Mouse (Mus musculus) stomach, embryonic 14.5 days (tissue): ENCODE measurements at regions not wholly inside any gene's neighbourhood (a gene's known extent, or its start where the extent isn't known, plus 50 kb on each side); places are given as distances from the start of the nearest gene placed in this dataset.

Source experiments
- ATAC-seq: fragments of 200-750 bp; cut with Nextera tagmentation; 2 replicates; pipeline ENCODE4 v1.8.0; 2017; ENCODE audit warnings: low read depth, moderate TSS enrichment; ENCODE audit not compliant: insufficient number of reproducible peaks, insufficient read depth, low FRiP score
- H3K27ac ChIP-seq: fragments of 300-500 bp; sonication (generic); 2 replicates; pipeline ENCODE4 v1.5.1; 2014; ENCODE audit warnings: mild to moderate bottlenecking, low read length, moderate library complexity, mixed read lengths
- H3K27me3 ChIP-seq: fragments of 300-500 bp; sonication (generic); 2 replicates; pipeline ENCODE4 v1.6.1; 2014; ENCODE audit warnings: low read length, control low read depth, mixed read lengths; ENCODE audit not compliant: control insufficient read depth, insufficient read depth
- H3K36me3 ChIP-seq: fragments of 300-500 bp; sonication (generic); 2 replicates; pipeline ENCODE4 v1.6.1; 2014; ENCODE audit warnings: mild to moderate bottlenecking, control low read depth, low read length, moderate library complexity, mixed read lengths; ENCODE audit not compliant: control insufficient read depth, insufficient read depth
- H3K4me1 ChIP-seq: fragments of 300-500 bp; sonication (generic); 2 replicates; pipeline ENCODE4 v1.6.1; 2014; ENCODE audit warnings: low read length, control low read depth, mixed read lengths; ENCODE audit not compliant: control insufficient read depth, insufficient read depth
- H3K4me2 ChIP-seq: fragments of 300-500 bp; sonication (generic); replicated peaks from 2 replicates; pipeline ENCODE4 v1.6.1; 2014; ENCODE audit warnings: low read depth, low read length, control low read depth
- H3K4me3 ChIP-seq: fragments of 300-500 bp; sonication (generic); 2 replicates; pipeline ENCODE4 v1.5.1; 2014; ENCODE audit warnings: low read depth, low read length, control low read depth
- H3K9ac ChIP-seq: fragments of 300-500 bp; sonication (generic); replicated peaks from 2 replicates; pipeline ENCODE4 v1.6.1; 2014; ENCODE audit warnings: low read depth, mild to moderate bottlenecking, control low read depth, low read length, moderate library complexity, mixed read lengths
- H3K9me3 ChIP-seq: fragments of 300-500 bp; sonication (generic); 2 replicates; pipeline ENCODE4 v1.6.1; 2016; ENCODE audit warnings: low read depth, low read length, control low read depth; ENCODE audit not compliant: control insufficient read depth
- WGBS: fragments of 180-500 bp; shearing (Covaris S2); extraction: QIAGEN DNeasy Blood & Tissue Kit; methylation state at CpG from one replicate; pipeline ENCODE4 v1.1.7; 2014; 5-methylcytosine and 5-hydroxymethylcytosine counted together

- H3K9ac ChIP-seq, result no peak overlapping the region
- H3K9me3 ChIP-seq, result no peaks in the 10 kb centered on the region
- no peak for ATAC-seq
- WGBS, result 72% methylated on average over 12 of the region's 12 CpGs
- H3K27ac ChIP-seq, result no peak overlapping the region; the same call in 1 of the 2 replicates
- no peak overlapping the region for H3K4me2 ChIP-seq
- H3K27me3 ChIP-seq, result no peaks in the 10 kb centered on the region
- 0 out of 2 replicates have a peak, but pooled peaks cover 7% of the 10 kb centered on the region for H3K4me1 ChIP-seq
- H3K36me3 ChIP-seq, result no peaks in the 10 kb centered on the region
- no peak overlapping the region for H3K4me3 ChIP-seq
These were observed 96.2 kb upstream of the Myocd start for GRCm38 (mm10) chr11:65365751-65366559.

- WGBS, result 76% methylated on average over 3 of the region's 3 CpGs
- 0 out of 2 replicates have a peak, but pooled peaks cover 7% of the 10 kb centered on the region for H3K4me1 ChIP-seq
- H3K4me3 ChIP-seq, result no peak overlapping the region
- no peaks in the 10 kb centered on the region for H3K27me3 ChIP-seq
- ATAC-seq, result no peak
- H3K36me3 ChIP-seq, result no peaks in the 10 kb centered on the region
- H3K27ac ChIP-seq, result no peak overlapping the region
- H3K9me3 ChIP-seq, result no peaks in the 10 kb centered on the region
- no peak overlapping the region for H3K9ac ChIP-seq
- H3K4me2 ChIP-seq, result no peak overlapping the region
These were observed 95.1 kb upstream of the Myocd start for GRCm38 (mm10) chr11:65364910-65365309.

- no peaks in the 10 kb centered on the region for H3K36me3 ChIP-seq
- 0 out of 2 replicates have a peak, but pooled peaks cover 7% of the 10 kb centered on the region for H3K4me1 ChIP-seq
- H3K9ac ChIP-seq, result no peak overlapping the region
- no peaks in the 10 kb centered on the region for H3K27me3 ChIP-seq
- H3K4me2 ChIP-seq, result no peak overlapping the region
- WGBS, result 72% methylated on average over 3 of the region's 3 CpGs
- no peak overlapping the region for H3K27ac ChIP-seq
- no peak for ATAC-seq
- no peaks in the 10 kb centered on the region for H3K9me3 ChIP-seq
- no peak overlapping the region for H3K4me3 ChIP-seq
These were observed 94.1 kb upstream of the Myocd start for GRCm38 (mm10) chr11:65363846-65364245.

DNA sequence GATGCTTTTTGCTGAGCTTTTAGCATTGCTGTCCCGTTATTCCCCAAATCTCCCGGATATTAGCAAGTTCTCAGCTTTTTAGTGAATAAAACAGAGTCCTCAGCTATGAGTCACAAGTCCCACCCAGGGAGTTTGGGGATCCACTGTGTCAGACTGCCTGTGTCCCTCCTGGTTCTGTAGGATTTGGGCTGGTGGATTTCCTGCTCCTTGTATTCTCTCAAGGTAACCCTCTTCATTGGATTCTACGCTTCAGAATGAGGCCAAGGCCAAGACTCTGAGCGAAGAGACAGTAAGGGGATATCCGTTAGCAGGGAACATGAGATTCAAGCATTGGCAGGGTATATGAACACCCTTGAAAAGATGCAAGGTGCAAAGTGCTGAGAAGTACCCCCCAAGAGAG lies 90.9 kb upstream of the Myocd start:
- no peaks in the 10 kb centered on the region for H3K4me1 ChIP-seq
- H3K9me3 ChIP-seq, result no peaks in the 10 kb centered on the region
- H3K4me2 ChIP-seq, result no peak overlapping the region
- no peaks in the 10 kb centered on the region for H3K36me3 ChIP-seq
- H3K9ac ChIP-seq, result no peak overlapping the region
- ATAC-seq, result no peak
- no peaks in the 10 kb centered on the region for H3K27me3 ChIP-seq
- WGBS, result 90% methylated on average over 5 of the region's 5 CpGs
- H3K4me3 ChIP-seq, result no peak overlapping the region
- no peak overlapping the region for H3K27ac ChIP-seq

DNA sequence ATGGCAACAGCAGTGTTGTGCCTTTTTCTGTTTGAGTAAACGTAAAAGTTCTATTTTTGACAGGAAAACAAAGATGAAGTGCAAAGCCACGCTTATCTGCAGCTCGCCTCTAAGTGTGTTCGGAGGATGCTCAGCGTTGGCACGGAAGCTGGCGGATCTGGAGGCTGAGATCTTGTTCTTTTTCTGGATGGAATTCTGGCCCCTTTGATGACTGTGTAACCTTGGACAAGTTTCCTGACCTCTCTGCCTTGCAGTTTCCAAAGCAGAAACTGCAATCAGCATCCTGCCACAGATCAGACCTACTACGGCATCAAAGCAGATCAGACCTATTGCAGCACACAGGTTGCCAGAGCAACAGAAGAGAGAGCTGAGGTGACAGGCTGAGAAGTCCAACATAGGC lies 89.1 kb upstream of the Myocd start:
- no peaks in the 10 kb centered on the region for H3K27me3 ChIP-seq
- no peak overlapping the region for H3K4me2 ChIP-seq
- no peaks in the 10 kb centered on the region for H3K36me3 ChIP-seq
- no peak for ATAC-seq
- H3K4me3 ChIP-seq, result no peak overlapping the region
- WGBS, result 81% methylated on average over 8 of the region's 8 CpGs
- H3K9me3 ChIP-seq, result no peaks in the 10 kb centered on the region
- H3K4me1 ChIP-seq, result no peaks in the 10 kb centered on the region
- H3K27ac ChIP-seq, result no peak overlapping the region
- H3K9ac ChIP-seq, result no peak overlapping the region

- Histone ChIP-seq H3K27me3 (no peaks in the 10 kb centered on the region), H3K27ac (no peak overlapping the region), H3K4me3 (no peak overlapping the region), H3K36me3 (no peaks in the 10 kb centered on the region), H3K4me1 (no peaks in the 10 kb centered on the region), H3K4me2 (no peak overlapping the region), H3K9ac (no peak overlapping the region), H3K9me3 (no peaks in the 10 kb centered on the region)
- WGBS, result 76% methylated on average over 3 of the region's 3 CpGs
- ATAC-seq, result no peak
These were observed 82.7 kb upstream of the Myocd start for GRCm38 (mm10) chr11:65352516-65352915.

- no peaks in the 10 kb centered on the region for H3K27me3 ChIP-seq
- no peaks in the 10 kb centered on the region for H3K9me3 ChIP-seq
- H3K4me1 ChIP-seq, result no peaks in the 10 kb centered on the region
- 48% methylated on average over 5 of the region's 5 CpGs for WGBS
- no peak overlapping the region for H3K4me2 ChIP-seq
- no peak overlapping the region for H3K9ac ChIP-seq
- H3K27ac ChIP-seq, result no peak overlapping the region
- H3K4me3 ChIP-seq, result no peak overlapping the region
- H3K36me3 ChIP-seq, result no peaks in the 10 kb centered on the region
- ATAC-seq, result no peak
These were observed 79.2 kb upstream of the Myocd start for GRCm38 (mm10) chr11:65349013-65349412.

- Histone ChIP-seq H3K4me3 (no peak overlapping the region), H3K9me3 (no peaks in the 10 kb centered on the region), H3K27ac (no peak overlapping the region), H3K27me3 (no peaks in the 10 kb centered on the region), H3K36me3 (no peaks in the 10 kb centered on the region), H3K9ac (no peak overlapping the region), H3K4me2 (no peak overlapping the region), H3K4me1 (no peaks in the 10 kb centered on the region)
- 64% methylated on average over 8 of the region's 8 CpGs for WGBS
- no peak for ATAC-seq
These were observed 72.1 kb upstream of the Myocd start for GRCm38 (mm10) chr11:65341683-65342440.
